Mouse (Mus musculus): ENCODE measurements at regions not wholly inside any gene's neighbourhood (a gene's known extent, or its start where the extent isn't known, plus 50 kb on each side); places are given as distances from the start of the nearest gene placed in this dataset.

DNA sequence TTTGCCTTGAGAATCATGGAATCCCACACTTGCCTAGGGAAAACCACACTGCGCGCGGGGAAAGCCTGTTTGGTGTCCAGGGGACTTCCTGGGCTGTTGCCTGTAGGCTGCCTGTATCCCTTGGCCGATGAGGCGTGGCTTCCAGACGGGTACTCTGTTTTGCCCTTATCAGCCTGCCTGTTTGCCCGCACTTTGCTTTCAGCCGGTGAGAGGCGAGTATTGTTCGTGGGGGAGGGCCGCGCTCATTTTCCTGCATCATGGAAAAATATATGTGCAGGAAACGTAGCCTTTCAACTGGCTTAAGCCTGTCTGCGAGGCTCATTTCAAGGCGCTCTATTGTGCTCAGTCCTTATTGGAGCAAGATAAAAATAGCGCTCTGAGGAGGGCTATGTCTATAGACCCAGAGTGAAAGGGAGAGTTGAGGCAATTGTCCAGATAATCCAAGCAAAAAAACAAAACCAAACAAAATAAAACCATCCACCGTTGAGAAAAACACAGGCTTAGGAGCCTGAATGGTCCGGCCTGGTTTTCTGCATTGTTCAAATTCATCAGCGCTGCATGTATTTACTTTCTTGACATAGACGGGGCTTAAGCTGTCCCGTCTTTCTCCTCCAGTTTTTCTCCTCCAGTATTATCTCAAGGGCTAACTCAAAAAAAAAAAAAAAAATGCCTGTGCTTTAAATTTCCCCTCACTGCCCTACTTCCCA lies 67.9 kb downstream of the Klf5 start:
- no peak for DNase-seq

DNA sequence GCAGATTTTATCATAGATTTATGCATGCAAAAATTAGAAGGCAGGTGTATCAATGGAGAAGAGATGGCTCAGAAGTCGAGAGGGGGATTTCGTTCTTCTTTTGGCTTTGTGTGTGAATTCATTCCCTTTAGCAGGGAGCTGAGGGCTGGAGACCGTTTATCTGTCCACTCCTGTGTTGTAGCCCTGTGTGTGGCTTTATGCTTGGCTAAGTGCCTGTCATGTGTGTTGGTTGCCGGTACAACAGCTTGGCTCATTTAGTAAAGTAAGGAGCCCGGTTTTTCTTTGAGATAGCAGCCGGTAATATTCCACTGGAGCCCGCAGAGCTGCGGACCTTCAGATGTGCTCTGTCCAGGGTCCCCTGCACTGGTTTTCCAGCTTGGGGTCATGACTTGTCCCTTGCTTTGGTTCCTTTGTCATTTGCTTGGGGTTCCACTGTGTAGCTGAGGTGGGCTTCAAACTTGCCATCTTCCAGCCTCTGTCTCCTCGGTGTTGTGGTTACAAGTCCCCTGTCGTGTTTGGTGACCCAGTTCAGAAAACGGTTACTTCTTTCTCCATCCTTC lies 68.6 kb downstream of the Klf5 start:
- no peak for DNase-seq

GRCm38 (mm10) chr14:99369366-99369765 lies 70.9 kb downstream of the Klf5 start:
- no peak for DNase-seq

- no peak for DNase-seq
Observed at GRCm38 (mm10) chr14:99373682-99374081, 75.2 kb downstream of the Klf5 start.

- no peak for DNase-seq
Observed at GRCm38 (mm10) chr14:99375040-99375610, 76.6 kb downstream of the Klf5 start.

DNA sequence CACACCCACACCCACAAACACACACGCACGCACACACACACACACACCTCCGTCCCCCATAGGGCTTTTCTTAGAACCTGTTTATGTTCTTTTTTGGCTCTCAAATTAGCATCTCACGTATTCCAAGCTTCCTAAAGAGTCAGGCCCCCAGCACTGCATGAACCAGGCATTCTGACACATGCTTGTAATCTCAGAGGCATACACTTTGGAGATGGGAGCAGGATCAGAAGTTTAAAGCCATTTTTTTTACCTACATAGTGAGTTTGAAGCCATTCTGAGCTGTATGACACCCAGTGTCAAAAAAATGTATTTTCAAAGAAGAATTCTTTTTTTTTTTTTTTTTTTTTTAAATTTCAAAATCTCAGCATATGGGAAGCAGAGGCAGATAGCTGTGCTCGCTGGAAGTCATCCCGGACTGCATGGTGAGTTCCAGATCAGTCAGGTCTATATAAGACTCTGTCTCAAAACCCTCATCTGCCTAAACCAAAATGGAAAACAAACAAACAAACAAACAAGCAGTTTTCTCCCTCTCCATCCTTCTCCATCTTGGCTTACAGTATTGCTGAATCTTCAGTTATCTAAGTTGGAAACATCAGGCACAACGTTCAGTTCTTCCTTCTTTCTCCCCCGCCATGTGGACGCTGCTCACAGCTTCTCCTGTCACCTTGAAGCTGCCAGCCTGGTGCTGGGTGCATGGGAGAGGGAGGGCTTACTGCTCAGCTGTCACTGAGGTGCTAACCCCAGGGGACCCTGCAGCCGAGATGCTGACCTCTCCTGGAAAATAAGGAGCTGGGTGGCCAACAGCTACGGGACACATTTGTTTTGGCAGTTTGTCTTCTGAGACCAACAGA lies 78.4 kb downstream of the Klf5 start:
- DNase-seq = no peak

GRCm38 (mm10) chr14:99381262-99382017 lies 82.9 kb downstream of the Klf5 start:
- DNase-seq = no peak

- no peak for DNase-seq
Observed at GRCm38 (mm10) chr14:99382051-99382450, 83.6 kb downstream of the Klf5 start.

DNA sequence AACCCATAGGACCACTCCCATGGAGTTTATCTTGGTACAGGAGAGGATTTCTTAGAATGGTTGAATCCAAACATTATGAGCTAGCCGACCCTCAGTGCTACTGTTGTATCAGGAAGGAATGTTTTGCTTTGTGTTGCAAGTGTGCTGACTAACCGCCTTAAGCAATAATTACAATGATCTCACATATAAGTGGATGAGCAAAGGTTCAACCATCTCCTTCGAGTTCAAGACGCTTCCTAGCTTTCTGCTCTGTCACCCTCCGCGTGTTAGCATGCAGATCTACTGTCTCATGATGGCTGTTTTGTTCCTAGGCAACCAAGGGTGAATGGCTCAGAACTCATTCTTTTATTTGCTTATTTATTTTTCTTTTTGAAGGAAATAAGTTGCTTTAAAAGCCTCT lies 84.7 kb downstream of the Klf5 start:
- no peak for DNase-seq

DNA sequence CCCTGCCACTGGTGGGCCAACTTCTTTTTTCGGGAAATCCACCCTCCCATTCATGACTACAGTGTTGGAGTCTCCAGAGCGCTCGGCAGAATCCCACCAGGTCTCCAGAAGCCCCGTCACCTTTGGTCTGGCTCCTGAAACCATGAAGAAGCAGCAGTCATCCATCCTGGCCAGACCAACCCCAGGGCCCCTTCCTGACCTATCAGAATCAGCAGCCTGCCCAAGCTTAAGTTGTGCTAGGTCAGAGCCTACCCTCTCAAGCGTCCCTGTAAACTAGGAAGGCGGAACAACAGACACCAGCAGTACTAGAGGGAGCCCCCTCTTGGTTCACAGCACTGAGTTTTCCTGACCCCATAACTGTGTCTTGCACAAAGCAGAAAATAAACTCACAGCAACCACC lies 89.1 kb downstream of the Klf5 start:
- DNase-seq = no peak

- DNase-seq = no peak
Observed at GRCm38 (mm10) chr14:99389306-99389705, 90.8 kb downstream of the Klf5 start.

- no peak for DNase-seq
Observed at GRCm38 (mm10) chr14:99391700-99392099, 93.2 kb downstream of the Klf5 start.

- no peak for DNase-seq
Observed at GRCm38 (mm10) chr14:99392813-99393212, 94.3 kb downstream of the Klf5 start.

GRCm38 (mm10) chr14:99393611-99394010 lies 95.1 kb downstream of the Klf5 start:
- no peak for DNase-seq

DNA sequence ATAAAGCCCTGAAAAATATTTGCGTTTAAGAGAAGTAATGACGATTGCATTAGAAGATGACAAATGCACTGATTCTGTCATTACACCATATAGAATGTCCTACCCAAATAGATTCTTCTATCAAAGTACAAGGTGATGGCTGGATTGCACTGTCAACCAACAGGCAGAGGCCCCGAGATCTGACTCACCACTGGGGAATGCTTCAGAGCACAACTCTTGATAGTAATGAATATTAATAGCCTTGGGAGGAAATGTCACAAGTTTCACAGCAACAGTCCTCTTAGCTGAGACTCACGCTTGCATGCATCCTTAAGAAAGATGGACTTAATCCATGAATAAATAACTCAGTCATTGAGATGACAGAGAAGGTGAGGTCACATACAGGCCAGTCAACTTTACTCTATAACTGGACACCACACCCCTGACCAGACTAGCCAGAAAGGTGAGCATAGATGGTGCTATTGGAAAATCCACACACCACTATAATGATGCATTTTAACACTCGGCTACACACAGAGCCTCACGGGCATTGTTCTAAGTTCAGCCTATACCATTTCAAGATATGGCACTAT lies 104.8 kb downstream of the Klf5 start:
- DNase-seq = no peak

DNA sequence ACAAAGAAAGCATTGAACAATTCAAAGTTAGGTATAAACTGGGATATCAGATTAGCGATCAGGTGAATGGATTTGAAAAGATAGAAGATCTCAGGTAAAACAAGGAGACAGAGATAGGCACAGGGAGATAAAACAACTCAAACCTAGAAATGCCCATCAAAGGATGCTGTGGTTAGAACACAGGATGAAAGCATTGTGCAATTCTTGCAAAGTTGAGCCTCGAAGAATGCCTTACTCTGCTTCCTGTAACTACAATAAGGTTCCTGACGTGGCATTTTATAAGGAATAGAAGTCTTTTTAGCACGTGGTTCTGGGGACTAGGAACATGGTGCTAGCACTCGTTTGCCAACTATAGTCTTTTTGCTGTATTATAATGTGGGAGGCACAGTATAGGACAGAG lies 106.7 kb downstream of the Klf5 start:
- no peak for DNase-seq

GRCm38 (mm10) chr14:99411835-99412234 lies 113.3 kb downstream of the Klf5 start:
- DNase-seq = no peak

DNA sequence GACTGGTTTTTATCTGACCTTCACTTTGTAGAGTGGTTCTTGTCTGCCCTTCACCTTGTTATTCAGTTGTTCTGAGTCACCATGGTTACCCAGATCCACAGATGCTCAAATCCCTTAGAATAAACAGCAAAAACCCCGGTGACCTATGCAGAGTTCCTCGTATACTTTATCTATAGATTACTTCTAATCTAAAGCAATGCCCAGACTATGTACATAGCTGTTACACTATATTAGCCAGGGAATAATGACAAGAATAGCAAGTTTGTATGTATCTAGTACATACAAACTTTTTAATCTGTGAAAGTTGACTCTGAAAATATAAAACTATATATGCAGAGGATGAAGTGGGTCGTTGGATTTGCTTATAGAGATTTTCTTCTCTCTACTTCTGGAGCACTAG lies 117.7 kb downstream of the Klf5 start:
- no peak for DNase-seq

DNA sequence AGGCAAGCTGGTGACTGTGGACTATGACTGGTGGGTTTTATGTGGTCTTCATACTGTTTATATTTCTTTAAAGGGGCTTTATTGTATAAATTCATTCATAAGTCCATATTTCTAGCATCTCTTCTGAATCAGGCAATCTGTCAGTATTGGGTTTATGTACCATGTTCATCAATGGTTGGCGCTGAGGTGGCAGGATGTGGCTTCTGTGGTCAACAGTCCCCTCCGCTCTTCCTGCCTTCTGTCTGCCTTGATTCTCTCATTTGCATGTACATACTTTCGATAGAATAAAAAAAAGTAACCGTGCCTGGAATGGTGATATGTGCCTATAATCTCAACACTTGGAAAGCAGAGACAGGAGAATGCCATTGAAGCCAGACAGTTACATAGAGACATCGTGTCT lies 120.5 kb downstream of the Klf5 start:
- peak; percentile 15 to 18 for DNase-seq

DNA sequence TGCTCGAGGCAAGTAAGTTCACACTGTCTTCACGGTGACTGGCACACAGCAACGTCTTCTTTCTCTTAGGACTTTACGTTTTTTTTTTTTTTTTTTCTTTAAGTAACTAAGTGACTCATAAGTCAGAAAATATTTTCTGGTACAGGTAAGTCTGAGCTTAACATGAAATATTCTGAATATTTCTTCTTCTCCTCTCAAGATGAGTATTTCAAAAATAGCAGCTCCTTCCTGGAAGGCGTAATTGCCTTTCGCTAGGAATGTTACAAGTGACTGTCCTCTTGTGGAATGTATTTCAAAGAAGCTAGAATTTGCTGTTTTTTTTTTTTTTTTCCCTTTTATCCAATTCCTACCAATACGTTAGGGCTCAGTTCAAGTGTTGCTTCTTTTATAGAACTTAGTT lies 124.8 kb downstream of the Klf5 start:
- no peak for DNase-seq

GRCm38 (mm10) chr14:99427049-99427448 lies 128.6 kb downstream of the Klf5 start:
- DNase-seq = no peak

DNA sequence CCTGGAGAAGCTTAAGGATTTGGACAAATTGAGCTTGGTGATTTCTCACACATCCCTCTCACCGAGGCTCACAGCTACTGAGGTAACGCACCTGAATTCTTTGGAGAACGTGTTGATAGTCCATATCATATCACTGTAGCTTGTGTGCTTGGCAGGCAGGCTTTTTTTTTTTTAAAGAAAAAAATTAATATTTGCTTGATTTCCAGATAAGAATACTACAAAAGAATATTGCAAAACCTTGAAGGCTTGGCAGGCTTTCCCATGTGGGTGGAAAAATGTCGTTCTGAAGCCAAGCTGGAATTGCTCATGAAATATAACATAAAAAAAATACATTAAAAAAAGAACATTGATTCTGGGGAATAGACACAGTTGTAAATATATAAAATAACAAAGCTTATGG lies 131.8 kb downstream of the Klf5 start:
- no peak for DNase-seq

- DNase-seq = no peak
Observed at GRCm38 (mm10) chr14:99431697-99432096, 133.2 kb downstream of the Klf5 start.
